In the genomic region with DNA sequence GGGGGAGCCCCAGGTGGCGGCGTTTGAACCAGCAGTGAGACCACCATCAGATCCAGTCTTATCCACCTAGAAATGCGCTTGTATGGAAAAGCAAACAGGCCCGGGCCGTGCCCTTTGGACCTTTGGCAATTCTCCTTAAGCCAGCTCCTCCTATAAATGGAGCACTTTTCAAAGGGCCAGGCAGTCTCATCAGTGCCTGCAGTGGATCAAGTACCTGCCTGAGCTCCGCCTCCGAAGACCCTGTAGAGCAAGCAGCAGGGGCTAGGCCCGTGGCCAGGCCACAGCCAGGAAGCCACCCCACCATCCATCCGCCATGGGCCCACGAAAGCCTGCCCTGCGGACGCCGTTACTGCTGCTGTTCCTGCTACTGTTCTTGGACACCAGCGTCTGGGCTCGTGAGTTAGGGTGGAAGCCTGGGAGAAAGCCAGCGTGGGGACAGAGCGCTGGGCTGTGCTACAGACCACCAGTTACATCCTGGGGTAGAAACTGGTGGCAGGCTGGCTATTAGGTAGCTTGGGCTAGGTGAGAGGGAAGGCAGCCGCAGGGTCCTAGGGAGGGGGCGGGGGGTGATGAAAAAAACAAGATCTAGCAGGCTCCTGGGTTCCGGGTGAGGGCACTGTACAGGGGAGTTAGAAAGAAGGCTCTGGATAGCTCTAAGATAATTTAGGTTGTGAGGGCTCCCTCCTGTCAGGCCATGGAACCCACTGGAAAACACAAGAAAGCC, we compare ENCODE assay signal across 10 mouse cellular contexts. TPM values are rescaled to one million over a fixed set of nuclear protein-coding genes. Genes with fewer than 3 reads are reported as not detected.
DNase-seq lines count a peak whose midpoint lies in the region; ATAC-seq and TF ChIP-seq lines count a peak whose summit lies in the region.
"Had no signal": no experiment of that assay in that cellular context is flagged by ENCODE, and none has a peak within 500 bp of the region (broad histone marks: within the 10 kb centered on the region; RNA-seq: fewer than 3 reads in every experiment).

Apob (plus strand) TSS at position 183 of the 724 bp plus-strand sequence.

- H3K36me3 ChIP-seq in heart, embryonic 14.5 days (ENCODE audit: control insufficient read depth, insufficient read depth, low read length): no peaks in the 10 kb centered on the region
- no peaks in the 10 kb centered on the region for H3K36me3 ChIP-seq in forebrain, postnatal 0 days (ENCODE audit: insufficient read depth)
- H3K36me3 ChIP-seq in small intestine, adult 2 months (ENCODE audit: control insufficient read depth, insufficient read depth, low read length): peaks cover 28% of the 10 kb centered on the region

- no peaks in the 10 kb centered on the region for H3K27me3 ChIP-seq in heart, embryonic 14.5 days (ENCODE audit: control insufficient read depth, insufficient read depth, low read length)
- H3K27me3 ChIP-seq in forebrain, postnatal 0 days (ENCODE audit: insufficient read depth, low read length): no peaks in the 10 kb centered on the region
- no peaks in the 10 kb centered on the region for H3K27me3 ChIP-seq in small intestine, adult 2 months (ENCODE audit: control insufficient read depth, insufficient read depth, low read length)

- peak within 1 kb of the TSS; percentile 37; the same call in 1 of the 2 replicates for H3K4me2 ChIP-seq in heart, embryonic 14.5 days (ENCODE audit: low read length)
- peak within 1 kb of the TSS; percentile 26; the same call in 1 of the 2 replicates for H3K4me2 ChIP-seq in forebrain, postnatal 0 days (ENCODE audit: low read depth)

- no peak for DNase-seq in heart, postnatal 14 days
- no peak for DNase-seq in forebrain, postnatal 0 days
- DNase-seq in liver: peak; percentile 42
- no peak for DNase-seq in heart, postnatal 4 days
- no peak for DNase-seq in adrenal gland, adult 2 months

- no peaks in the 10 kb centered on the region for H3K9me3 ChIP-seq in heart, embryonic 14.5 days (ENCODE audit: control insufficient read depth, low read length)
- H3K9me3 ChIP-seq in forebrain, postnatal 0 days (ENCODE audit: low read length): no peaks in the 10 kb centered on the region

- H3K4me3 ChIP-seq in heart, embryonic 14.5 days (ENCODE audit: control insufficient read depth in 1 of 2, insufficient read depth in 1 of 2, low read depth in 1 of 2, low read length in 2 of 2): no peak within 1 kb of the TSS
- no peak within 1 kb of the TSS for H3K4me3 ChIP-seq in forebrain, postnatal 0 days (ENCODE audit: low read depth, low read length)
- peak within 1 kb of the TSS; percentile 82 for H3K4me3 ChIP-seq in small intestine, adult 2 months (ENCODE audit: low read depth, low read length)

- 78% methylated on average over 20 of the region's 20 CpGs for WGBS in heart, embryonic 14.5 days
- WGBS in forebrain, postnatal 0 days: 89% methylated on average over 20 of the region's 20 CpGs
- 30% methylated on average over 20 of the region's 20 CpGs for WGBS in small intestine, adult 2 months

- no peak for ATAC-seq in heart, embryonic 14.5 days (ENCODE audit: insufficient number of reproducible peaks, insufficient read depth, low FRiP score, low read depth)
- ATAC-seq in forebrain, postnatal 0 days: no peak
- ATAC-seq in frontal cortex, adult (ENCODE audit: low TSS enrichment): no peak

- no peak within 1 kb of the TSS for H3K9ac ChIP-seq in heart, embryonic 14.5 days (ENCODE audit: low read length)
- H3K9ac ChIP-seq in forebrain, postnatal 0 days: no peak within 1 kb of the TSS

- intact Hi-C loops in heart, postnatal 14 days (cut with DNase I): loop anchor here (2.0 to 5.0 kb wide), 3 partner anchors 71 to 199 kb away; no protein-coding TSS in a partner anchor

- no peak for TF ChIP-seq CTCF in forebrain, postnatal 0 days (IDR thresholded peaks at IDR 0.05; ENCODE audit: low read depth)
- TF ChIP-seq CTCF in small intestine, adult 2 months (IDR thresholded peaks at IDR 0.05; ENCODE audit: extremely low read depth, insufficient read length, insufficient replicate concordance, low read depth, low read length): no peak

- no peaks in the 10 kb centered on the region for H3K4me1 ChIP-seq in heart, embryonic 14.5 days (ENCODE audit: control insufficient read depth in 2 of 2, insufficient read depth in 2 of 2, low read length in 2 of 2)
- no peaks in the 10 kb centered on the region for H3K4me1 ChIP-seq in forebrain, postnatal 0 days (ENCODE audit: insufficient read depth)
- H3K4me1 ChIP-seq in small intestine, adult 2 months (ENCODE audit: control insufficient read depth, insufficient read depth, insufficient read length, low read length): peaks cover 6% of the 10 kb centered on the region; the same call in 1 of the 2 replicates

- peak; percentile 96 for TF ChIP-seq POLR2A in small intestine, adult 2 months (IDR thresholded peaks at IDR 0.05; ENCODE audit: low read depth, low read length)

- no peak within 1 kb of the TSS for H3K27ac ChIP-seq in heart, embryonic 14.5 days (replicated peaks in 1 of 2; ENCODE audit: control insufficient read depth in 1 of 2, insufficient read depth in 1 of 2, low read depth in 2 of 2, low read length in 2 of 2)
- H3K27ac ChIP-seq in forebrain, postnatal 0 days (ENCODE audit: low read depth, low read length): no peak within 1 kb of the TSS
- peak within 1 kb of the TSS; percentile 79 for H3K27ac ChIP-seq in small intestine, adult 2 months (ENCODE audit: insufficient read depth, low read depth, low read length)

RNA-seq across cellular contexts. Expression of gene Apob, which starts in this region (rescaled TPM):
- 0.15 and 0.22 TPM in 2 replicates for polyA plus RNA-seq in heart, embryonic 14.5 days (2014; fragmentation: Nextera tagmentation; extraction: Ambion mirVana)
- under 1 TPM in 1 of 2 experiments, not detected in 1; 0.07 TPM for total RNA-seq in heart, postnatal 14 days (2021)
- 0.15 and 0.33 TPM in 2 replicates for total RNA-seq in forebrain, postnatal 0 days (2014; rRNA removed)
- polyA plus RNA-seq in forebrain, postnatal 0 days (2015; fragmentation: Nextera tagmentation; extraction: Ambion mirVana): 0.01 TPM in 1 of 2 replicates, not detected in the other
- polyA plus RNA-seq in small intestine, adult 2 months (2012; rRNA removed): 29.8 and 131 TPM in 2 replicates
- under 1 TPM; 0.14 to 0.26 TPM for total RNA-seq in heart, postnatal 4 days (2021)
- 10 to 100 TPM in 1 of 2 experiments, under 1 TPM in 1; 0.90 to 12.2 TPM for total RNA-seq in adrenal gland, adult 2 months (2021)
- polyA plus RNA-seq in adrenal gland, adult 2 months (2012; rRNA removed): 0.07 TPM in 1 of 2 replicates, not detected in the other
- total RNA-seq: MEL; monocyte, adult 5-6 weeks had no signal

Comparison
In these comparisons a context has a peak if more than half of its experiments do, and no peak if none do; other contexts are left out.
1. RNA of gene Apob (polyA plus RNA-seq): 29.8 to 131 TPM in small intestine, adult 2 months; 0.15 to 0.22 TPM in heart, embryonic 14.5 days, 0.07 TPM in adrenal gland, adult 2 months and 0.01 TPM in forebrain, postnatal 0 days; every median in the first group is over 10 times any median in the second.